Mouse (Mus musculus): ENCODE measurements around the gene Kcnk6. TPM values are rescaled to one million over a fixed set of nuclear protein-coding genes. Genes with fewer than 3 reads are reported as not detected.
A peak's percentile ranks its signal among the peaks of the same experiment; 100 is the strongest.

Kcnk6 gene
- polyA plus RNA-seq (2017; shearing (Covaris generic)): 1 to 10 TPM; 1.6 to 1.9 TPM

- ATAC-seq: peak; percentile 38
These were observed at the start of gene Kcnk6 for GRCm38 (mm10) chr7:29232247-29233013. Kcnk6 (minus strand) TSS chr7:29232515.

DNA sequence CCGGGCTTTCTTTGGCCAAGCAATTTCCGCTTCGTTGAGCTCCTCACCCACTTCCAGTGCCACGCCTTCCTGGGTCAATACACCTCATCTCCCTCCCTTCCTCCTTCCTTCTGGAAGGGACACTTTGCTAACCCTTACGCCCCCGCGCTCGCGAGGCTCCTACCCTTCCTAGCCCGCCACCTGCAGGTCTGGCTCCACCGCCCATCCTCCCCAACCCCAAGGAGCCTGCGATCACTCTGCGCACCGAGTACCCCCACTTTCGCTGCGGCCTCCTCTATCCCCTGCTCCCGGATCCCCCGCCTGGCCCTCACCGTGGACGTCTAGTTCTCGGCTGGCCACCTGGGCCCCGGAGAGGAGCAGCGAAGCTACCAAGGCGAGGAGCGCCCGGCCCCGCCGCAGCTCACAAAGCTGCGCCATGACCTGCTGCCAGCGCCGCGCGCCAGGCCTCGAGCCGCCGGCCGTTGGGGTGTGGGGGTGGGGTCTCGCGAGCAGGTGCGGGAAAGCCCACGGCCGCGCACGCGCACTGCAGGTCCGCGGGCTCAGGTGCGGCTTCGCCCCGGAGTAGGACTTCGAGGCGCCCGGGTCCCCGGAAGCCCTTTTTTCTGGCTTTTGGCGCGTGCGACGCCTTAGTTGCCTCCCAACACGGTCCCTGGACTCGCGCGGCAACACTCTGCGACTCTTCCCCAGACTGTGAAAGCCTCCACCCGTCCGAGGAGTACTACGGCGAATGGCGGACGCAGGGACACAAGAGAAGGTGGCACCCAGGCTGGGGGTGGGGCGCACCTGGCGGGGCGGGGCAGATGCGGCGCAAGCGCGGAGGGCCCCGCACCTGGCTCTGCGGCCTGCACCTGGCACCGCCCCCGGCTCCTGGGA, 49.1 kb upstream of the Kcnk6 start, which contains the start of gene Spint2:
Gene Spint2 (minus strand): TSS at position 712 of the 873 bp plus-strand sequence.
- peak; percentile 43 for ATAC-seq

- ATAC-seq: no peak
These were observed 48.5 kb upstream of the Kcnk6 start for GRCm38 (mm10) chr7:29280801-29281200.

DNA sequence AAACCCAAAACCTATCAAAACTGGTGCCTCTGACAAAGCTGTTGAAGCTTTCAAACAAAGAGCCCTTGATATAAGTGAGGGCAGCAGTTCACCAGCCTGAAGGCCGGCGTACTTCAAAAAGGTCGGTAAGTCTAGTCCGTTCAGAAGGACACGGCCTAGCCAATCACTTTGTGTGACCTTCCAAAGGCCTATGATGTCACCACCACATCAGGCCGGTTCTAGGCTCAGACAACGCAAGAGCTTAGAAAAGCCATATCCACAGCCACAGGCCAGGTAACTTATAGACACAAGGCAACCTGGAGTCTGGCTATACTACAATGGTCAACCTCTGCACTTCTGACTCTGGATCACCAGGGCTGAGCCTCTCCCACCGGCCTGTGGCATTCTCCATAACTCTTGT, 47.6 kb upstream of the Kcnk6 start:
- ATAC-seq: no peak

DNA sequence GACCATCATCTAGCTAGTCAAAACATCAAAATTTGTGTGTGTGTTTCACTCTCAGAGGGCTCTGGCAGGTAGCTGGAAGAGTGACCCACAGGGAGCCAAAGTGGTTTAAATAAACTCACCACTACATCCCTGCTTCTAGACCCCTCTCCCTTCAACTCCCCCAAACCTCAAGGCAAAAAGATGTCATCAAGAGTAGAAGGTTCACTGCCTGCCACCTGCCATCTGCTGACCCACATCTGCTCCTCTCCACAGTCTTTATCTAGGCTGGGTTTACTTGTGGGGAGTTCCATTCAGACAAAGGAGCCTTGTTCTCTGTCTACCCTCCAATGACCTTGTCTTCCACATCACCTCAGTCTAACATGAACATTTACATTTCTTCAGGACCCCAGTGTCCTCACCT, 46.9 kb upstream of the Kcnk6 start:
- no peak for ATAC-seq

GRCm38 (mm10) chr7:29277510-29277909, 45.2 kb upstream of the Kcnk6 start:
- ATAC-seq: no peak

- ATAC-seq: no peak
These were observed 44.4 kb upstream of the Kcnk6 start for GRCm38 (mm10) chr7:29276715-29277114.

GRCm38 (mm10) chr7:29271687-29272465, 39.6 kb upstream of the Kcnk6 start:
- ATAC-seq: no peak

GRCm38 (mm10) chr7:29270445-29270844, 38.1 kb upstream of the Kcnk6 start:
- no peak for ATAC-seq

- no peak for ATAC-seq
These were observed 34.6 kb upstream of the Kcnk6 start for GRCm38 (mm10) chr7:29266931-29267330.

- no peak for ATAC-seq
These were observed 33.3 kb upstream of the Kcnk6 start for GRCm38 (mm10) chr7:29265636-29266035.

- no peak for ATAC-seq
These were observed 31.5 kb upstream of the Kcnk6 start for GRCm38 (mm10) chr7:29263831-29264230.

DNA sequence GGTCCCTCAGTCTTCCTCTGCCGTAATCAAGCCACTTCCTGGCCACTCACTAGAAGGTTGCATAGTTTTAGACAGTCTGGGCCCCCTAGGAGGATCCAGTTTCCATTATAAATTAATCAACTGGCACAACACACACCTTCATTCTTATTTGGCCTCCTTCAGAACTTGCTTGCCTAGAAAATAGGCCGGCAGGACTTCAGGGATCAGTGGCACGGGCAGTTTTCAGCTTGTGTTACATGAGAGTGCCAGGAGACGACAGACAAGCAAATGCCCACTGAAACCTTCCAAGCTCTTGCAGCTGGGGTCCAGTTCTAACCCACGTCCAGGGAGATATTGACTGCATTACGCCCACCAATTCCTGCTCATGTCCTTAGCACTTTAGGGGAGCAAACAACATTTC, 29.8 kb upstream of the Kcnk6 start:
- no peak for ATAC-seq

- ATAC-seq: no peak
These were observed 27.7 kb upstream of the Kcnk6 start for GRCm38 (mm10) chr7:29259781-29260730.

- no peak for ATAC-seq
These were observed 25.1 kb upstream of the Kcnk6 start for GRCm38 (mm10) chr7:29257368-29257767.

GRCm38 (mm10) chr7:29255875-29256274, 23.6 kb upstream of the Kcnk6 start:
- no peak for ATAC-seq

- no peak for ATAC-seq
These were observed 21.5 kb upstream of the Kcnk6 start for GRCm38 (mm10) chr7:29253842-29254241.

DNA sequence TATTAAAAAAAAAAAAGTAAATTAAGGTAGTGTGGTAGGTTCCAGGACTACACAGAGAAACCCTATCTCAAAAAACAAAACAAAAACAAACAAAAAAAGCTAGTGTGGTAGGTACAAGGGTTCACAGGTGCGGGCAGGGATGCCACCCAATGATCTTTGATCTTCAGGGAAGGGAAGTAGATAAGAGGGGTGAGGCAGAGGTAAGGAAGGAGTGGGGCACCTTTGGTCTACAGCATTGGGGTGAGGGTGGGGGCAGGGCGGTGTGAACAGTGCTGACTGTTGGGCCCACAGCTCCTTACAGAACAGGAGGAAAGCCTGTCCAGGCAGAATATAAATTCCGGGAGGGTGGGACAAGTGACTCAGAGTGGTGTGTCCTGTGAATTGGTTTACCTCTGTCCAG, 18.9 kb upstream of the Kcnk6 start:
- ATAC-seq: peak; percentile 44

DNA sequence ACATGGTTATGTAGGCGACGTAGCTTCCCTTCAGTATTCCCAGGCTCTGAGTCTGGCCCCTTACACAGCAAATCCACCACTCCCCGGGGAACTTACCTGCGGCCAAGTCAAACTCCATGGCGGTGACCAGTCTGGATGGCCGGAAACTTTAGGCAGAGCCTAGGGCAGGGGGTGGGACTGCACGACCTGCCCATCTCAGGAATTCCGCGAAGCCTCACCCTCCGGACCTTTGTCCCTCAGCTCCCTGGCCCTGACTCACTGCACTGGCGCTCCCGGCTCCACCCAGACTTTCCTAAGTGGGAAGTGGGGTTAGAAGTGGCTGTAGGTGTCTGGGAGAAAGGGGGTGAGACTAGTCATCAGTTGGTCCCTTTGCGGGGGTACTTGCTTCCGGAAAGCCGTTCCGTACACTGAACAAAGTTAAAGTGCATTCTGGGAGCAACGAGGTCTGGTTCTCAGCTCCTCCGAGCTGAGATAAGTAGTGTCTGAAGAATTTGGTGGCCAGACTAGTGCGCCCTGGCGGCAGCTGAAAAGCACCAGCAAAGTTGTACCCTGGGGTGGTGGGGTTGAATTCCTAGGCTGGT, 16.0 kb upstream of the Kcnk6 start, which contains the start of gene 2200002D01Rik:
Gene 2200002D01Rik (minus strand): TSS at position 206 of the 581 bp plus-strand sequence.
- peak; percentile 28 for ATAC-seq

GRCm38 (mm10) chr7:29247706-29248105, 15.4 kb upstream of the Kcnk6 start:
- ATAC-seq: no peak

- no peak for ATAC-seq
These were observed 15.0 kb upstream of the Kcnk6 start for GRCm38 (mm10) chr7:29247314-29247700.

Data from activated CD4-positive, CD25-positive, alpha-beta regulatory T cell, adult 4 months (primary cell).